Mouse (Mus musculus) B cell, adult 67 days (primary cell): ENCODE data around the gene Otogl. TPM values are rescaled to one million over a fixed set of nuclear protein-coding genes. Genes with fewer than 3 reads are reported as not detected.

Experiments
- total RNA-seq, 2 experiments: library from RNA; stranded (reverse); gene quantifications; 4 replicates each; pipeline ENCODE4 v1.2.4; 2023

The Otogl gene
- not detected for total RNA-seq

GRCm38 (mm10) chr10:107912084-107912573 is at the start of gene Otogl:
Gene Otogl, minus strand, starts transcription at chr10:107912134.

GRCm38 (mm10) chr10:107719806-107720205 is 192.1 kb downstream of the Otogl start, which contains the start of gene Ptprq:
Gene Ptprq, minus strand, starts transcription at chr10:107720051.

Other genes with a start within 250 kb of the Otogl start
- gene Ptprq, start 192.1 kb downstream of the Otogl start, total RNA-seq, result not detected